Mouse (Mus musculus) megakaryocyte, embryonic 14.5 days (primary cell): ENCODE results near the gene Rab40c. TPM values are rescaled to one million over a fixed set of nuclear protein-coding genes. Genes with fewer than 3 reads are reported as not detected.

ENCODE experiments used
- H3K27me3 ChIP-seq: replicated peaks from 2 replicates; pipeline ENCODE3; 2012; ENCODE audit warnings: inconsistent platforms
- H3K36me3 ChIP-seq: replicated peaks from 2 replicates; pipeline ENCODE3; 2012; ENCODE audit warnings: low read length, inconsistent platforms, mixed read lengths
- H3K4me1 ChIP-seq: 2 replicates; pipeline ENCODE4 v1.6.1; 2012; ENCODE audit warnings: inconsistent platforms
- H3K4me3 ChIP-seq: replicated peaks from 2 replicates; pipeline ENCODE3; 2012; ENCODE audit warnings: moderate library complexity, mild to moderate bottlenecking, inconsistent platforms
- H3K9me3 ChIP-seq: 2 replicates; pipeline ENCODE4 v1.6.1; 2012; ENCODE audit warnings: inconsistent platforms
- FLI1 ChIP-seq: IDR thresholded peaks from 2 replicates; pipeline ENCODE4 v1.6.1; 2012; ENCODE audit warnings: low read length, inconsistent platforms, mixed read lengths
- GATA1 ChIP-seq: IDR thresholded peaks from 3 replicates; pipeline ENCODE4 v1.6.1; 2012; ENCODE audit warnings: mixed read lengths, low read length, inconsistent platforms, borderline replicate concordance
- polyA plus RNA-seq: library from polyadenylated mRNA; stranded (reverse); fragments of >175 nt; gene quantifications from 2 replicates; pipeline ENCODE4 v1.2.3, GENCODE M21; 2012; ENCODE audit warnings: low replicate concordance; ENCODE audit not compliant: insufficient read depth

Gene Rab40c
- polyA plus RNA-seq, 1 experiment, result 8.8 TPM

GRCm38 (mm10) chr17:25837076-25837410, 82.5 kb downstream of the Rab40c start, which contains the start of gene Rhbdl1:
Gene Rhbdl1 (minus strand): TSS chr17:25837295.
- H3K4me1 ChIP-seq, result peaks cover 85% of the 10 kb centered on the region
- H3K9me3 ChIP-seq, result no peaks in the 10 kb centered on the region
- no peaks in the 10 kb centered on the region for H3K27me3 ChIP-seq
- H3K36me3 ChIP-seq, result peaks cover 78% of the 10 kb centered on the region
- TF ChIP-seq FLI1 (no peak), GATA1 (no peak)
- peak within 1 kb of the TSS; percentile 38 for H3K4me3 ChIP-seq

DNA sequence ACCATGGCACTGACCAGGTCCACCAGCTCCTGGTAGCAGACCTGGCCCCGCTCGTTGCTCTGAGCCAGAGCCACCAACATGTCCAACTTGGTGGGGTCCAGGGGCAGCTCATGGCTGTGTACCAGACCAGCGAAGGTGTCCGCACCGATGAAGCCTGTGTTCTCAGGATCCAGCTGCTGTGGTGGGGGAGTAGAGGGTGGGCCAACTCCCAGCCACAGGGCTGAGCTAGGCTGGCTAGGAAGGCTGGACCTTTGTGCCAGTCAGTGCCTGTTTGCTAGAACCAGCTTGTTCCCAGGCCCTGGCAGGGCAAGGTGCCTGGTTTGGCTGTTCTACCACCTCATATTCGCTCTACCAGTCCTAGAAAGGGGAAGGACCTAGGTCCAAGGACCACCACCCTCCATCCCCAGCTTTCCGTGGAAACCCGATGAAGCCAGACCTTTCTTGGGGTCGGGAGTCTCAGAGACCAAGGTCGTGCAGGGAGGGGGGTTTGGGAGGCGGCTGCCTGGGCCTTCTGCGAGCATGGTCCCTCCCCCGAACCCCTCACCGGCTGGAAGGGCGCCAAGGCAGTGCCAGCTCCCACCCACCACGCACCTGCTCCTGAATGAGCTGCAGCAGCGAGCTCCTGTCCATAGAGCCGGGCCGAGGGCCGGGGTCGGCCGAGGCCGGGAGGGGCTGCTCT, 83.0 kb downstream of the Rab40c start:
- TF ChIP-seq GATA1 (no peak), FLI1 (no peak)
- Histone ChIP-seq H3K27me3 (no peaks in the 10 kb centered on the region), H3K9me3 (no peaks in the 10 kb centered on the region), H3K4me3 (peak overlapping the region; percentile 38), H3K4me1 (peaks cover 85% of the 10 kb centered on the region), H3K36me3 (peaks cover 78% of the 10 kb centered on the region)

- no peak for TF ChIP-seq FLI1
- no peak for TF ChIP-seq GATA1
- H3K36me3 ChIP-seq, result peaks cover 78% of the 10 kb centered on the region
Measured at GRCm38 (mm10) chr17:25835816-25836215, 83.7 kb downstream of the Rab40c start.

DNA sequence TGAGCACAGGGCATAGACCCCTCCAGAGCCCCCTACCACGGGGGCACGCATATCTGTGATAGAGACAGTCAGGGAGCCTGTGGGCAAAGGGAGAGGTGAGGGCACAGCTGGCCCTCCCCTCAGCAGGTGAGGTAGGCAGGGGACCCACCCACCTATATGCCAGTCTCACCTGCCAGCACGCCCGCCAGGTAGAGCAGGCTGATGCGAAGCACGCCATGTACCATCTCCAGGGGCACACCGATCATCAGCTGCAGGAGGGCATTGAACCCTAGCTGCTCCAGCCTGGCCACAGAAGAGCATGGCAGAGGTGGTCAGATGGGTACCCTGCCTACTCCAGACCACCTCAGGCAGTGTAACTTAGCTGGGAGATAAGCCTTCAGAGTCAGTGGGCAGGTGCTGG, 84.2 kb downstream of the Rab40c start:
- TF ChIP-seq FLI1, result no peak
- TF ChIP-seq GATA1, result no peak
- peaks cover 78% of the 10 kb centered on the region for H3K36me3 ChIP-seq
- no peaks in the 10 kb centered on the region for H3K9me3 ChIP-seq
- peaks cover 85% of the 10 kb centered on the region for H3K4me1 ChIP-seq
- no peaks in the 10 kb centered on the region for H3K27me3 ChIP-seq
- H3K4me3 ChIP-seq, result peak overlapping the region; percentile 76

More at GRCm38 (mm10) chr17:25835816-25836215, 83.7 kb downstream of the Rab40c start:
- H3K4me1 ChIP-seq, result peaks cover 85% of the 10 kb centered on the region
- peak overlapping the region; percentile 19 for H3K4me3 ChIP-seq
- H3K27me3 ChIP-seq, result no peaks in the 10 kb centered on the region
- H3K9me3 ChIP-seq, result no peaks in the 10 kb centered on the region

DNA sequence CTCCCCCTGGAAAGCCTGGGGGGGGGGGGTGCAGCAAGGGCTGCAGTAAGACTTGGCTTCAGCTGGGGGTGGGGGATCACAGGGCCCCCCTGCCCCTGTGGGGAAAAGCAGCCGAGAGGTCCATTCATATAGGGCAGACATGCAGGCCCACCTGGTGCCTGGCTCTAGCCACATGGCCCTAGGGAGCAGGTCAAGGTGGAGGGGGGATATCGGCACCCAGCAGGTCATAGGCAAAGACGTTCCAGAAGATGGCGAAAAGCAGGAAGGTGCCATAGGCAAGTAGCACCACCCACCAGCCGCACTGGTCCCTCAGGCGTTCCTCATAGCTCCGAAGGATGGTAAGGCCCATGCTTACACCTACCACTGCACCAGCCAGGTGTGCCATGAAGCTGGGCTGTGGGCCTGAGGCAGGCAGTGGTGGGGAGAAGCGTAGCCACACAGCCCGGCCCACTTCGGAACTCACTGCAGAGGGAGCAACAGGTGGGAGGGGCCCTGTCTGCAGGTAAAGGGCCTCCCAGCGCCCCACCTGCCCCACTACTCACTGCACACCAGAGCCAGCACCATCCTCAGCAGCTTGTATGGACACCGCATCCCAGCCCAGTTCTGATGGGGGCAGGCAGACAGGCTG, 84.8 kb downstream of the Rab40c start:
- TF ChIP-seq FLI1, result no peak
- TF ChIP-seq GATA1, result no peak
- Histone ChIP-seq H3K4me1 (peaks cover 85% of the 10 kb centered on the region), H3K9me3 (no peaks in the 10 kb centered on the region), H3K36me3 (peaks cover 78% of the 10 kb centered on the region), H3K4me3 (peak overlapping the region; percentile 97), H3K27me3 (no peaks in the 10 kb centered on the region)

DNA sequence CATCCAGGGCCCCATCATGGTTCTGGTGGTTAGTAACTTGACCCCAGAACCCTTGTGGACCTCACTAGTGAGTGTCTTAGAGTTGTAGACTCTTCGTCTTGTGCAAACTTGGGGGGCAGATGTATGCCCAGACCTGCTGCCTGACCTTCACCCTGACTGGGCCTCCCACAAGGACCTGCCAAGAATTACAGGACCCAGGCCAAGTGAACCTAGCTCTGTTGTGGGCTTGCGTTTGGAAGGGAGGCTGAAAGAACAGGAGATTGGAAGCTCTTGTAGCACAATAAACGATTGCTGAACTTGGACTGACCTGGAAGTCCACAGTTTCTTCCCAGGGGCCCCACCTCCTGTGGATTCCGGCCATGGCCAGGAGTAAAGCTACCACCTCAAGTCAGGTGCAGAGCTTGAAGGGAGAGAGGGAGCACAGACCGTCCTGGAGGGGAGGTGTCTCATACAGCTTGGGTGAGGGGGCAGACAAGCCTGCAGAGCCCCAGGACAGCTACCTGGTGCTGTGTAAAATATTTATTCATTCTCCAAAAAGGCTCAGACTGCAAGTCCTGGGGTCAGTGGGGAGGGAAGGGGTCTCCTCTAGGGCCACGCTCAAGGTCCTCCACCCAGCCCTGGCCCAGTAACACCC, 85.4 kb downstream of the Rab40c start:
- Histone ChIP-seq H3K36me3 (peaks cover 77% of the 10 kb centered on the region), H3K9me3 (no peaks in the 10 kb centered on the region), H3K27me3 (no peaks in the 10 kb centered on the region), H3K4me1 (peaks cover 86% of the 10 kb centered on the region), H3K4me3 (peak overlapping the region; percentile 97)
- TF ChIP-seq GATA1 (no peak), FLI1 (no peak)

GRCm38 (mm10) chr17:25833291-25833663, 86.2 kb downstream of the Rab40c start, which contains the start of gene Stub1:
Gene Stub1 (minus strand): TSS chr17:25833404.
- Histone ChIP-seq H3K4me3 (peak within 1 kb of the TSS; percentile 97), H3K36me3 (peaks cover 72% of the 10 kb centered on the region), H3K27me3 (no peaks in the 10 kb centered on the region), H3K9me3 (no peaks in the 10 kb centered on the region), H3K4me1 (peaks cover 88% of the 10 kb centered on the region)
- TF ChIP-seq GATA1, result no peak
- TF ChIP-seq FLI1, result no peak

GRCm38 (mm10) chr17:25832436-25833290, 86.9 kb downstream of the Rab40c start:
- Histone ChIP-seq H3K9me3 (no peaks in the 10 kb centered on the region), H3K36me3 (peaks cover 72% of the 10 kb centered on the region), H3K4me1 (peaks cover 88% of the 10 kb centered on the region), H3K27me3 (no peaks in the 10 kb centered on the region), H3K4me3 (peak overlapping the region; percentile 97)
- TF ChIP-seq FLI1, result peak; percentile 92
- no peak for TF ChIP-seq GATA1

Other genes starting within 250 kb of the Rab40c start
- gene Gng13, start 202.6 kb downstream of the Rab40c start, polyA plus RNA-seq, result not detected in 2 replicates
- 4.6 and 30.7 TPM in 2 replicates for gene Chtf18, start 192.3 kb downstream of the Rab40c start, polyA plus RNA-seq
- 27.9 and 63.5 TPM in 2 replicates for gene Rpusd1, start 192.1 kb downstream of the Rab40c start, polyA plus RNA-seq
- gene Mslnl, start 183.7 kb downstream of the Rab40c start, polyA plus RNA-seq, result 1.1 TPM in 1 of 2 replicates, not detected in the other
- not detected in 2 replicates for gene Msln, start 165.3 kb downstream of the Rab40c start, polyA plus RNA-seq
- gene Narfl, start 146.0 kb downstream of the Rab40c start, polyA plus RNA-seq, result 5.5 and 12.7 TPM in 2 replicates
- 14.8 and 29.7 TPM in 2 replicates for gene Haghl, start 134.1 kb downstream of the Rab40c start, polyA plus RNA-seq
- not detected in 2 replicates for gene Ccdc78, start 133.1 kb downstream of the Rab40c start, polyA plus RNA-seq
- 17.4 and 23.4 TPM in 2 replicates for gene Fam173a, start 126.8 kb downstream of the Rab40c start, polyA plus RNA-seq
- gene AC134908.4, start 124.1 kb downstream of the Rab40c start, polyA plus RNA-seq, result not detected in 2 replicates
- 59.9 and 91.1 TPM in 2 replicates for gene Metrn, start 122.6 kb downstream of the Rab40c start, polyA plus RNA-seq
- gene Fbxl16, start 110.6 kb downstream of the Rab40c start, polyA plus RNA-seq, result 0.15 TPM in 1 of 2 replicates, not detected in the other
- 6.4 and 8.2 TPM in 2 replicates for gene Wdr24, start 96.1 kb downstream of the Rab40c start, polyA plus RNA-seq
- 2.4 and 7.8 TPM in 2 replicates for gene Jmjd8, start 90.9 kb downstream of the Rab40c start, polyA plus RNA-seq
- 34.5 and 115 TPM in 2 replicates for gene Stub1, start 86.3 kb downstream of the Rab40c start, polyA plus RNA-seq
- gene Rhbdl1, start 82.4 kb downstream of the Rab40c start, polyA plus RNA-seq, result 2.9 and 3.8 TPM in 2 replicates
- 3.0 and 5.2 TPM in 2 replicates for gene Gm20683, start 78.0 kb downstream of the Rab40c start, polyA plus RNA-seq
- gene Rhot2, start 74.9 kb downstream of the Rab40c start, polyA plus RNA-seq, result 59.4 and 75.2 TPM in 2 replicates
- gene Wdr90, start 58.2 kb downstream of the Rab40c start, polyA plus RNA-seq, result 6.0 and 10.1 TPM in 2 replicates
- 77.6 and 205 TPM in 2 replicates for gene Mcrip2, start 51.0 kb downstream of the Rab40c start, polyA plus RNA-seq
- 22.6 and 23.9 TPM in 2 replicates for gene Mettl26, start 44.7 kb downstream of the Rab40c start, polyA plus RNA-seq
- gene Wfikkn1, start 38.9 kb downstream of the Rab40c start, polyA plus RNA-seq, result 1.9 and 3.1 TPM in 2 replicates
- gene Pigq, start 25.2 kb upstream of the Rab40c start, polyA plus RNA-seq, result 48.5 and 65.5 TPM in 2 replicates
- not detected in 2 replicates for gene Nhlrc4, start 25.2 kb upstream of the Rab40c start, polyA plus RNA-seq
- not detected in 2 replicates for gene A930017K11Rik, start 32.8 kb upstream of the Rab40c start, polyA plus RNA-seq
- gene Capn15, start 66.1 kb upstream of the Rab40c start, polyA plus RNA-seq, result 12.2 and 39.3 TPM in 2 replicates
- gene Rab11fip3, start 149.8 kb upstream of the Rab40c start, polyA plus RNA-seq, result 2.7 and 4.0 TPM in 2 replicates
- gene Decr2, start 170.6 kb upstream of the Rab40c start, polyA plus RNA-seq, result 0.35 and 1.5 TPM in 2 replicates
- gene Nme4, start 175.9 kb upstream of the Rab40c start, polyA plus RNA-seq, result 28.9 and 32.8 TPM in 2 replicates
- gene Tmem8, start 193.6 kb upstream of the Rab40c start, polyA plus RNA-seq, result 3.3 and 4.1 TPM in 2 replicates
- gene Mrpl28, start 203.8 kb upstream of the Rab40c start, polyA plus RNA-seq, result 104 and 138 TPM in 2 replicates
- gene Axin1, start 219.0 kb upstream of the Rab40c start, polyA plus RNA-seq, result 12.5 and 19.6 TPM in 2 replicates